Mouse (Mus musculus) regulatory T cell (primary cell): ENCODE results near the gene Gm20388.

ENCODE experiments used
- in situ Hi-C: fragments of 300-600 bp; cut with MboI, MseI; formaldehyde crosslinking; loops from one replicate; pipeline ENCODE4 v1.15.1; 2025; ENCODE audit warnings: high pct_unique_total_duplicates

Gene Gm20388

GRCm38 (mm10) chr8:121675701-121676100, 1765.1 kb downstream of the Gm20388 start:
- in situ Hi-C loops, result no loop called here

GRCm38 (mm10) chr8:121678696-121679095, 1768.1 kb downstream of the Gm20388 start:
- in situ Hi-C loops, result no loop called here

GRCm38 (mm10) chr8:121680896-121681295, 1770.3 kb downstream of the Gm20388 start:
- in situ Hi-C loops, result no loop called here

DNA sequence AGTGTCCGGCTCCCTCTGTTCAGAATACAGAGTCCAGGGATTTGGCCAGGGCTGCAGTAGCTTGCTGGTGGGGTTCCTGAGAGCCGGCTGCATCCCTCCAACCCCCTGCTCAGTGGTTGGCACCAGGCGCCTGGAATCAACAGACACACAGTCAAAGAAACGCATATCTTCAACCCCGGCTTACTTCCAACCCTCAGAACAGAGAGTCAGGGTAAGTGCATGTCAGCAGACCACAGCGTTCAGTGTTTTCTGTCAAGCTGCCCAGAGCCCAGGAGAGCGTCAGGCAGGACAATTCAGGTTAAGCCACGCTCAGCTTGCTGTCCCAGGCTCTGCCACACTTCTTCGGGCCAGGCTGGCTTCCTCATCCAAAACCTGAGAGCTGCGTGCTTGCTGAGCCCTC, 1770.8 kb downstream of the Gm20388 start:
- in situ Hi-C loops, result no loop called here

DNA sequence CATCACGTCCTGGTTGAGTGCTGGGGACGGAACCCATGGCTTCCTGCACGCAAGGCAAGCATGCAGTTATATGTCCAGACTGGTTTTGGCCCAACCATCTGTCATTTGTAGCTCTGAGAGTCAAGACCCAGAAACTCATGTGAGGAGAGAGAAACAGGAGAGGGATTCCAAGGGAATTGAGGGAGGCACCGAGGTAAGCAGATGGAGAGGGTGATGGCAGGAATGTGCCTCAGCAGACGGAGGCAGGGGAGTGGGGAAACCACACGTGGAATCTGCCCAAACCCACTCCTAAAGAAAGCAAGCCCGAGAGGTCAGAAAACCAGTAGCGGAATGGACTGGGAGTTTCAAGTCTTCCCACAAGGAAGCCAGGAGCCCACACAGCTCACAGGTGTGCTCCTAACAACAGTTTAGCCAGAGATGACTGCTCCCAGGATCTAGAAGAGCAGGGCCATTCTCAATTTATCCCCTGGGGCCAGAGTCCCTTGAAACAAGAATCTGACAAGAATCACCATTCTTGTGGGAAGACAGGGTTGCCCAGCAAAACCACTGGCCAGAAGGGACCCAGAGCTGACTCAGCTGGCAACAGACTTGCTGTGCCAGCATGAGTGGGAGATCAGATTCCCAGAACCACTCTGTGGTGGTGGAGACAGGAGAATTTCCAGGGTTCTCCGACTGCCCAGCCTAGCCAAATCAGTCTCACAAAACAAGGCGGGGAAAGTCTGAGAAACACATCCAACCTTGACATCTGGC, 1772.6 kb downstream of the Gm20388 start:
- in situ Hi-C loops, result no loop called here

DNA sequence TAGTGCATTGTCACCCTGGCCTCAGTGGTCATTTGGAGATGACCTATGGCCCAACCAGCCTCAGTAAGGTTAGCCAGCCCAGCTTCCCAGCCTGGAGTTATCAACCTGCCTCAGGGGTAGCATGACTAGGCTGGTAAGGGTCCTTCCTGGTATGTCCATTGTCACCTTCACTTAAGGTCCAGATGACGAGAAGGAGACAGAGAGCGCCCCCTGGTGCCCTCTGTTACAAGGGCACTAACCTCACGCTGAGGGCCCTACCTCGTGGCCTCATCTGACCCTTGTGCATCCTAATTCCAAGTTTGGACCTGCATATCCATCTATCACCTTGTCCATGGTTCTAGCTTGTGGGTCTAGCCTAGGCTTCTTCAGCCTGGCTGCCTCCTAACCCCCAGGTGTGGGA, 1774.8 kb downstream of the Gm20388 start:
- in situ Hi-C loops, result no loop called here

GRCm38 (mm10) chr8:121687455-121688161, 1777.0 kb downstream of the Gm20388 start:
- in situ Hi-C loops, result no loop called here

DNA sequence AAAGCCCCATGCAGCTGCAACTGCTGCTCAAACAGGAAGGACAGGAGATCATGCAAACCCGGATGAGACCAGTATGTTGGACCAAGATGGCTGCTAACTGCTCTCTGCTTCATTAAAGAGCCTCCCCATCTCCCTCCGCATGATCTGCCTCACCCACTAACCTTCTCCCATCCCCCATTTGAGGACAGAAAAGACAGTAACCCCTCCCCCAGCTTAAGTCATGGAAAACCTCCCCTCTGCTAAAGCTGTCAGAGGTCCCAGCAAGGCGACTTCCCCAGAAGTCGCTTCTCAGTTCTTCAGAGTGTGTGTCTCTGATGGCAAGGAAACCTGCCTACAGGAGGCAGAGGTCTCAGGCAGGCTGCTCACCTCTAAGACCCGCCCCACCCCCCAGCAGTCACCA, 1777.9 kb downstream of the Gm20388 start:
- in situ Hi-C loops, result no loop called here

- in situ Hi-C loops, result no loop called here
Observed at GRCm38 (mm10) chr8:121694453-121694852, 1783.8 kb downstream of the Gm20388 start.

GRCm38 (mm10) chr8:121695585-121696184, 1785.0 kb downstream of the Gm20388 start:
- in situ Hi-C loops, result no loop called here

GRCm38 (mm10) chr8:121697735-121698614, 1787.3 kb downstream of the Gm20388 start:
- in situ Hi-C loops, result no loop called here

- in situ Hi-C loops, result no loop called here
Observed at GRCm38 (mm10) chr8:121698615-121699101, 1788.0 kb downstream of the Gm20388 start.

DNA sequence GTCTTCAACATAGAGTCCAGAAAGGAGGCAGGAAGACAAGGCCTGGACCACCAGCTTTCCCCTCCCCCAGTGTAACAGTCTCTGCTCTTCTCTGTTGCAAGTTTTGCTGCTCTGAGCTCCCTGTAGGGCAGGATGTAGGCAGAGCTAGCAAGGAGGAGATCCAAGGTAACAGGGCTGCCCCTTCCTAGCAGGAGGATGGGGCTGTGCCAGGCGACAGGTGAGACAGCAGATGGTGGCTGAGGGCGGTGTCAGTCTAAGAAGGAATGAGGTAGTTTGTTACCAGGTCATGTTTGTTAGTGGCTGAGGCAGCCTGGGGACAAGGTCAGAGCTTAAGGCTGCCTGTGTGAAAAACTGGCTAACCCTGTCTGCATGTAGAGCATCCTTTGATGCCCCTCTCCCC, 1789.3 kb downstream of the Gm20388 start:
- in situ Hi-C loops, result no loop called here

- in situ Hi-C loops, result no loop called here
Observed at GRCm38 (mm10) chr8:121705174-121705573, 1794.5 kb downstream of the Gm20388 start.

DNA sequence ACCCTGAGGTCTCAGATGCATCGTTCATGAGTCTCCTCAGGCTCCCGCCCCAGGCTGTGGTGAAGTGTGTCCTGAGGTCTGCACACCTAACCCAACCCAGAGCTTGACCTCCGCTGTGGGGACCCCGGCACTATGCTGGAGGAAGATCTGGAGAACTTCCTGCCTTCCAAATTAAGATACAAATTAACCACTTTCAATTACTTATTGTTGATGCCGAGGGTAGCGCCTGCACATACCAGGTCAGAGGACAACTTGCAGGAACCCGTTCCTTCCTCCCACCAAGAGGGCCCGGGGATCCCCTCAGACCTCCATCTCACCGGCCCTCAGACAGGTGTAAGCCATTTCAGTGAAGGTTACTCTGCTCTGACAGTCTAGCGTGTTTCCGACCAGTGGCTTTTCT, 1796.3 kb downstream of the Gm20388 start:
- in situ Hi-C loops, result no loop called here

DNA sequence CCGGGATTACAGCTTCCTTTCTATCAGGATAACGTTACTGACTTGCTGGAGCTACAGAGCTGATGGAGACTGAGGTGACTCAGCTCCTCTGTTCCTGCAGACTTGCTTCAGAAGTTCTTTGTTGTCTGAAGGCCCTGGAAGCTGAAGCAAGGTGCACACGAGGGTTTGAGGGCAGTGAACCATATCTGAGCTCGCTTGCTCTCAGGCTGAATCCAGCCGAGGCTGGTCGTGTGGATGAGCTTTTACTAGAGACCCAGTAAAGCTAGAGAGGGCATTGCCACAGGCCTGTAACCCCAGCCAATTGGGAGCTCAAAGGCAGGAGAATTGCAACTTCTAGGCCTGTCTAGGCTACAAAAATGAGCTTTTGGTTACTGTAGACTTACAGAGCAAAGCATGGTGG, 1797.8 kb downstream of the Gm20388 start:
- in situ Hi-C loops, result no loop called here

GRCm38 (mm10) chr8:121717502-121717901, 1806.9 kb downstream of the Gm20388 start:
- in situ Hi-C loops, result loop anchor here (10.0 kb wide), 1 partner anchor 1483 kb away; no protein-coding TSS in a partner anchor

DNA sequence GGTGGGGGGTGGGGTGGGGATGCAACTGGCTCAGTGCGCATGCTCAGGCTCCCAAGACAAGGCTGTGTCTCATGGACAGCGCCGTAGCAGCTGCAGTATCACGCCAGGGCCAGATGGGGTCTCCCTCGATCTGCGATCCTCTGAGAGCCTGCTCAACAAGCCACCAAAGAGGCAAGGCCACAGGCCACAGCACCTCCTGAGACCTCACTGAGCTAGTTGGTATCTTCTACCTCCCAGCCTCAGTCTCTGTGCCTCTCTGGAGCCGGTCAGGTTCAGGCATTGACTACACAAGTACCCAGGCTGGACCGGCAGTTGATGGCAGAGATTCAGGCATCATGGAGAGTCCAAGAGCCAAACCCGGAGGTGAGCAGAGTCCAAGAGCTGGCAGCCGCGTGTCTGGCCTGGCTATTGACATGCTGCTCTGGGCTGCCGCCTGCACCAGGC, 1807.4 kb downstream of the Gm20388 start:
- in situ Hi-C loops, result loop anchor here (10.0 kb wide), 1 partner anchor 1483 kb away; no protein-coding TSS in a partner anchor

DNA sequence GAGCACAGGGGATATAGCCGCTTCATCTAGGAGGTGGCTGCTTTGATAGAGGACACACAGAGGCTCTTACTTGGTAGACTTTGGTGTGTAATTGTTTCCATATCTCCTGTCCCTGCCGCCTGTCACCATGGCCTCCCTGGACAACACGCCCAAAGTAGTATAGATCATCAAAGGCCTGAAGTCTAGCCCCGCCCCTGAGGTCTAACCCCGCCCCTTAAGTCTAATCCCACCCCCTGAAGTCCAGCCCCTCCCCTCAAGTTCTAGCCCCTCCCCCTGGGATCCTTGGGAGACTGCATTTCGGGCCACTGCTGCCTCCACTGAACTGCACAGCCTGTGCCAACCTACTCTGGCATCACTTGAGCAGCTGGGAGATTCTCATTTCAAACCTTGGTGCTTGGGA, 1808.3 kb downstream of the Gm20388 start:
- in situ Hi-C loops, result loop anchor here (10.0 kb wide), 1 partner anchor 1484 kb away; no protein-coding TSS in a partner anchor

GRCm38 (mm10) chr8:121721072-121721471, 1810.4 kb downstream of the Gm20388 start:
- in situ Hi-C loops, result no loop called here

DNA sequence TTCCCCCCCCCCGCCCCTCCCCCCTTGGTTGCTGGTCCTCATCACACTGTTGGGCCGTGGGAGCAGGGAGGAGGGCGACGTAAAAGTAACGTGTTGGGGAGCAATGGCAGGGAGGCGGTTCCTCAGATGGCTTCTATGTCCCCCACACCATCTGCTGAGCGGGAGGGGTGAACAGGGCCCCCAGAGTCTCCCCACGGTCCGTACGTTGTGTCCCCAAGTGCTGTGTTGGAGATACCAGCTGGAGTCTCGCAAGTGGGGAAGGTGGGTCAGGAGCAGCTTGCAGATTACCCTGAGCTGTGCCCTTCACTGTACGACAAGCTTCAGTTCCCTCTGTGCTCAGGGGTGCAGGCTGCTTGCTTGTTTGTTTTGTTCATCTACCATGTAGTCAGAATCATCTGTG, 1813.2 kb downstream of the Gm20388 start:
- in situ Hi-C loops, result no loop called here
